Mouse (Mus musculus) splenic B cell, adult 2 months (primary cell): ENCODE measurements around the gene Hrh1.

Source experiments
- DNase-seq: peaks from one replicate; pipeline ENCODE4 v3.0.0-alpha.2; 2011; ENCODE audit warnings: low read depth, low spot score
- H3K27me3 ChIP-seq: 2 replicates; pipeline ENCODE4 v1.6.1; 2012; ENCODE audit warnings: mild to moderate bottlenecking, low read length, moderate library complexity, mixed read lengths; ENCODE audit not compliant: control insufficient read depth, poor library complexity, insufficient read depth, severe bottlenecking
- H3K36me3 ChIP-seq: 2 replicates; pipeline ENCODE4 v1.6.1; 2012; ENCODE audit warnings: mild to moderate bottlenecking, low read length, moderate library complexity, mixed read lengths; ENCODE audit not compliant: control insufficient read depth, poor library complexity, insufficient read depth, severe bottlenecking

The Hrh1 gene

DNA sequence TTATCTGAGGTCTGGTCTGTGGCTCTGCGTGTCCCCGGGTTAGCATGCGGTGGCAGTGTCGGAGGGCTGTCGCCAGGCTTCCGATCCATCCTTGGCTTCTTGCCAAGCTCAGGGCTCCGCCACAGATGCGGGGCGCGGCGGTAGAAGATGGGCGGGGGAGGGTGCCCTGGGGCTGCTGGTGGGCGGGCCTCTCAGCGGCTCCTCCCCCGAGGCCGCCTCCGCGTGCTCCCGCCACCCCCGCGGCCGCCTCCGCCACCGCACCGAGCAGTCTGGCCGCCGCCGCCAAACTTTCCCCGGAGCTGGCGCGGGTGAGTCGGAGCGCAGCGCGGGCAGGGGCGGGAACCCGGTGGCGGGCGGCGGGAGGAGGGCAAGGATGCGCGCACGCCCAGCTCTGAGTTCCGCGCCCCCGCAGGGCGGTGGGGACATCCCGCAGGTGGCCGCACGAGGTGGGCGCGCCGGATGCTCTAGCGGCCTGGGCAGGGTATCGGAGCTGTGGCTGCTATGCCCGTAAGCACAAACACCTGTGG, at the start of gene Hrh1:
Gene Hrh1 (plus strand): TSS at position 246 of the 527 bp plus-strand sequence.
- H3K27me3 ChIP-seq, result no peaks in the 10 kb centered on the region
- no peak for DNase-seq
- H3K36me3 ChIP-seq, result no peaks in the 10 kb centered on the region

- Histone ChIP-seq H3K36me3 (no peaks in the 10 kb centered on the region), H3K27me3 (no peaks in the 10 kb centered on the region; the same call in 1 of the 2 replicates)
- no peak for DNase-seq
Measured at GRCm38 (mm10) chr6:114354635-114355034, 43.1 kb upstream of the Hrh1 start.

GRCm38 (mm10) chr6:114358171-114358570, 39.6 kb upstream of the Hrh1 start:
- no peak for DNase-seq
- H3K36me3 ChIP-seq, result no peaks in the 10 kb centered on the region
- no peaks in the 10 kb centered on the region; the same call in 1 of the 2 replicates for H3K27me3 ChIP-seq

DNA sequence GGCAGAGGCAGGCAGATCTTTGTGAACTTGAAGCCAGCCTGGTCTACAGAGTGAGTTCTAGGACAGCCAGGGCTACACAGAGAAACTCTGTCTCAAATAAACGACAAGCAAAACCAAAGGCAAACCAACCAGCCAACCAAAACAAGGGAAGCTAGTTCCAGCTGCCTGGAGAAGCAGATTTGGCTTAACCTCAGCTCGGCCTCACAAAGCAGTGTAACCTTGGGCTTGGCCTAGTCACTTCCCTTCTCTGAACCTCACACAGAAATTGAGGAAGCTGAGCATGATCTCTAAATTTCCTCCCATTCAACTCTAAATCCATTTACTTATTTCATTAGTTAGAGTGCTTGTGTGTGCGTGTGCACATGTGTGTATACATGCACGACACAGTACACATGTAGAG, 35.4 kb upstream of the Hrh1 start:
- Histone ChIP-seq H3K36me3 (no peaks in the 10 kb centered on the region), H3K27me3 (no peaks in the 10 kb centered on the region; the same call in 1 of the 2 replicates)
- no peak for DNase-seq

GRCm38 (mm10) chr6:114363740-114364139, 34.0 kb upstream of the Hrh1 start:
- no peak for DNase-seq
- H3K36me3 ChIP-seq, result no peaks in the 10 kb centered on the region
- H3K27me3 ChIP-seq, result no peaks in the 10 kb centered on the region; the same call in 1 of the 2 replicates

- no peaks in the 10 kb centered on the region for H3K36me3 ChIP-seq
- no peak for DNase-seq
- no peaks in the 10 kb centered on the region for H3K27me3 ChIP-seq
Measured at GRCm38 (mm10) chr6:114364734-114365133, 33.0 kb upstream of the Hrh1 start.

- Histone ChIP-seq H3K27me3 (no peaks in the 10 kb centered on the region), H3K36me3 (no peaks in the 10 kb centered on the region)
- DNase-seq, result no peak
Measured at GRCm38 (mm10) chr6:114366191-114366590, 31.5 kb upstream of the Hrh1 start.

DNA sequence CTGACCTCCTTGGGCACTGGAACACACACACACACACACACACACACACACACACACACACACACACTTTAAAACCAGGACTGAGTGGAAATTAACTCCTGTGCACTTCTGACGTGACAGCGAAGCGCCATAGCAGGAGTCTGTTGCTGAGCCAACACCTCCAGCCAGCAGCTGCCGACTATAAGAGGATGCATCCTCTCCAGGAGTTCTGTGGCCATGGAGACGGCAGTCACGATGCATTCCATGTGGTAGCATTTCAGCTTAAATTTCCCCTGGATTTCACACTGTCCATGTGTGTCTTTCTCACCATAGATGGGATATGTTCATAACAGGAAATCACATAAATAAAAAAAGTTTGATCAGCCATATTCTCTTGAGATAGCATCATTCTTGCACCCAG, 30.1 kb upstream of the Hrh1 start:
- no peak for DNase-seq
- no peaks in the 10 kb centered on the region for H3K27me3 ChIP-seq

GRCm38 (mm10) chr6:114368196-114368595, 29.5 kb upstream of the Hrh1 start:
- H3K36me3 ChIP-seq, result no peaks in the 10 kb centered on the region
- DNase-seq, result no peak
- no peaks in the 10 kb centered on the region for H3K27me3 ChIP-seq

More for the DNA sequence above, 30.1 kb upstream of the Hrh1 start:
- no peaks in the 10 kb centered on the region for H3K36me3 ChIP-seq

GRCm38 (mm10) chr6:114372741-114373140, 25.0 kb upstream of the Hrh1 start:
- no peak for DNase-seq
- Histone ChIP-seq H3K27me3 (no peaks in the 10 kb centered on the region), H3K36me3 (no peaks in the 10 kb centered on the region)

DNA sequence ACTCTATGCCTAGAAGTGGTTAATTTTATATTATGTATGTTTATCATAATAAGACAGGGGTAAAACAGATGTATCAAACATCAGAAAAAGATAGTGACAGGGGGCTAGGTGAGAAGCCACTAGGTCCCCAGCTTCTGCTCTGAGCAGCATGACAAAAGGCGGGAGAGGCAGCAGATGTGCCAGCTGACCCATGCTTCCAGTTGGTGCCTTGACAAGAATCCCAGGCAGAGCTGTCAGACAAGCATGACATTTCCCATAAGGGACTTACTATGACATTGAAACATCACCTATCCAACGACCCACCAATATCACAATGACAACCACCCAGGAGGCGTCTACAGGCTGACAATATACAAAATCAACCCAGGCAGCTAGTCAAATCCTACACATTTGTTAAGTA, 16.9 kb upstream of the Hrh1 start:
- H3K36me3 ChIP-seq, result no peaks in the 10 kb centered on the region
- DNase-seq, result no peak
- no peaks in the 10 kb centered on the region for H3K27me3 ChIP-seq

DNA sequence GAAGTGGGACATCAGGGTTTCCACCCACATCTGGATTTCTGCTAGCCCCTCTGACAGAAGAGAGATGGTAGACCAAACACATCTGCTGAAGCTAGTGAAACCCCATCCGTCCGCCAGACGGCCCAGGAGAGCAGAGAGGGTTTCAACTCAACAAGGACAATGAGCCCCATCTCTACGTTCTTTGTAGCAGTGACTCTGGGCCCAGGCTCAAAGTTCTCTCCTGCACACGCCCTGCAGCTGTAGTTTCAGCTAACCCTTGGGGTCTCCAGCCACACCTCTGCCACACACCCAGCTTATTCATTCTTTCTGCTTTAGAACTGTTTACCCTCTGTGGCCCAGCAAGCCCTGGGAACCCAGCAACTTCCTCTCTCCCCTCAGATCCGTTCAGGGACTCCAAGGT, 10.4 kb upstream of the Hrh1 start:
- no peaks in the 10 kb centered on the region for H3K27me3 ChIP-seq
- no peak for DNase-seq
- no peaks in the 10 kb centered on the region for H3K36me3 ChIP-seq

DNA sequence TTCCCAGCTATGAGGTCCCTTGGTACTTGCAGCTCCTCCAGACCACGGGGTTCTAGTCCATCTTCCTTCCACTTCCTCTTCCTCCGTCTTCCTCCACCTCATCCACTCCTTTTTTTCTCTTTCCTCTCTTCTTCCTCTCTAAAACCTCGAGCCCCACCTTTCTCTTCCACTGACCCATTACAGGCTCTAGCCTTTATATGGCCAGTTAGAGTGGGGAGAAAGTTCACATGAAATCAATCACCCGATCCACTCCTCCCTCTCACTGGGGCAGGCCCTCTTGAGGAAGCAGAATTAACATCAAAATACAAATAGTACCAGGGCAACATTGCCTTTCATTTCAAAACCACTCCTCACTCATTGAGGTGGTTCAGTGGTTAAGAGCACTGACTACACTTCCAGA, 9.9 kb upstream of the Hrh1 start:
- no peak for DNase-seq
- Histone ChIP-seq H3K27me3 (no peaks in the 10 kb centered on the region), H3K36me3 (no peaks in the 10 kb centered on the region)

GRCm38 (mm10) chr6:114390129-114390528, 7.6 kb upstream of the Hrh1 start:
- Histone ChIP-seq H3K36me3 (no peaks in the 10 kb centered on the region), H3K27me3 (no peaks in the 10 kb centered on the region)
- DNase-seq, result no peak

DNA sequence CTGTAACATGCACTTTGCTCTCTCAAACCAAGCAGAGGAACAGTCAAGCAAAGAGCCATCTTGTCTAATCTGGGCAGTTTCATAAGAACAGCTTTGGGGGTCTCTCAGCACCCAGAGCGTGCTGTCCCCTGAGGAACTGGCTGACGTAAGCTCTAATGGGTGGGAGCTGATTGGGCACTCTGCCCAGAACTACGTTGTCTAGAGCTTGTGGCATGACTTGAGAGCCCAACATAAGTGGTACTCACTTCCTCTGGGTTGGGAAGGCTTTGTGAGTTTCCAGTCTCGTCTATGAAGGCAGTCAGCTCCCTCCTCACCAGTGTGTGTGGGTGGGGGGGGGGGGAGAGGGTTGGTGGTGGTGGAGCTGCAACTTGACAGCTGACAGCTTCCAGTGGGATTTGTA, 2.8 kb upstream of the Hrh1 start:
- Histone ChIP-seq H3K27me3 (no peaks in the 10 kb centered on the region), H3K36me3 (no peaks in the 10 kb centered on the region)
- no peak for DNase-seq

- DNase-seq, result no peak
- no peaks in the 10 kb centered on the region for H3K36me3 ChIP-seq
- H3K27me3 ChIP-seq, result no peaks in the 10 kb centered on the region
Measured at GRCm38 (mm10) chr6:114396605-114397004, 1.1 kb upstream of the Hrh1 start.
